Mouse (Mus musculus) forebrain, embryonic 12.5 days (tissue): ENCODE data around the gene Ggt7. TPM values are rescaled to one million over a fixed set of nuclear protein-coding genes. Genes with fewer than 3 reads are reported as not detected.
A peak's percentile ranks its signal among the peaks of the same experiment; 100 is the strongest.
"Not testable (repeated sequence)": the region's sequence is repeated elsewhere in the genome, so short reads cannot be mapped to it uniquely, and the experiment has no call there.

Source experiments
- ATAC-seq: fragments of 200-750 bp; cut with Nextera tagmentation; 2 replicates; pipeline ENCODE4 v1.8.0; 2017; ENCODE audit warnings: moderate TSS enrichment; ENCODE audit not compliant: low FRiP score
- H3K27ac ChIP-seq: fragments of 300-500 bp; sonication (generic); 2 replicates; pipeline ENCODE4 v1.5.1; 2016; ENCODE audit warnings: mild to moderate bottlenecking
- H3K27me3 ChIP-seq: fragments of 300-500 bp; sonication (generic); 2 replicates; pipeline ENCODE4 v1.6.1; 2016; ENCODE audit warnings: mild to moderate bottlenecking
- H3K36me3 ChIP-seq: fragments of 300-500 bp; sonication (generic); replicated peaks from 2 replicates; pipeline ENCODE4 v1.6.1; 2016; ENCODE audit warnings: mild to moderate bottlenecking
- H3K4me1 ChIP-seq: fragments of 300-500 bp; sonication (generic); 2 replicates; pipeline ENCODE4 v1.6.1; 2016
- H3K4me2 ChIP-seq: fragments of 300-500 bp; sonication (generic); 2 replicates; pipeline ENCODE4 v1.6.1; 2016; ENCODE audit warnings: mild to moderate bottlenecking, moderate library complexity
- H3K4me3 ChIP-seq: fragments of 300-500 bp; sonication (generic); replicated peaks from 2 replicates; pipeline ENCODE4 v1.5.1; 2016; ENCODE audit warnings: mild to moderate bottlenecking
- H3K9ac ChIP-seq: fragments of 300-500 bp; sonication (generic); 2 replicates; pipeline ENCODE4 v1.6.1; 2016; ENCODE audit warnings: mild to moderate bottlenecking
- H3K9me3 ChIP-seq: fragments of 300-500 bp; sonication (generic); 2 replicates; pipeline ENCODE4 v1.6.1; 2016
- WGBS: fragments of 180-500 bp; shearing (Covaris S2); methylation state at CpG from one replicate; pipeline ENCODE4 v1.1.7; 2016; 5-methylcytosine and 5-hydroxymethylcytosine counted together
- polyA plus RNA-seq: library from polyadenylated mRNA; unstranded; fragments of >200 nt; fragmentation: Nextera tagmentation; extraction: Ambion mirVana; gene quantifications from 2 replicates; pipeline ENCODE4 v1.2.1, GENCODE M21; 2016

Gene Ggt7
- 27.5 and 32.1 TPM in 2 replicates for polyA plus RNA-seq

DNA sequence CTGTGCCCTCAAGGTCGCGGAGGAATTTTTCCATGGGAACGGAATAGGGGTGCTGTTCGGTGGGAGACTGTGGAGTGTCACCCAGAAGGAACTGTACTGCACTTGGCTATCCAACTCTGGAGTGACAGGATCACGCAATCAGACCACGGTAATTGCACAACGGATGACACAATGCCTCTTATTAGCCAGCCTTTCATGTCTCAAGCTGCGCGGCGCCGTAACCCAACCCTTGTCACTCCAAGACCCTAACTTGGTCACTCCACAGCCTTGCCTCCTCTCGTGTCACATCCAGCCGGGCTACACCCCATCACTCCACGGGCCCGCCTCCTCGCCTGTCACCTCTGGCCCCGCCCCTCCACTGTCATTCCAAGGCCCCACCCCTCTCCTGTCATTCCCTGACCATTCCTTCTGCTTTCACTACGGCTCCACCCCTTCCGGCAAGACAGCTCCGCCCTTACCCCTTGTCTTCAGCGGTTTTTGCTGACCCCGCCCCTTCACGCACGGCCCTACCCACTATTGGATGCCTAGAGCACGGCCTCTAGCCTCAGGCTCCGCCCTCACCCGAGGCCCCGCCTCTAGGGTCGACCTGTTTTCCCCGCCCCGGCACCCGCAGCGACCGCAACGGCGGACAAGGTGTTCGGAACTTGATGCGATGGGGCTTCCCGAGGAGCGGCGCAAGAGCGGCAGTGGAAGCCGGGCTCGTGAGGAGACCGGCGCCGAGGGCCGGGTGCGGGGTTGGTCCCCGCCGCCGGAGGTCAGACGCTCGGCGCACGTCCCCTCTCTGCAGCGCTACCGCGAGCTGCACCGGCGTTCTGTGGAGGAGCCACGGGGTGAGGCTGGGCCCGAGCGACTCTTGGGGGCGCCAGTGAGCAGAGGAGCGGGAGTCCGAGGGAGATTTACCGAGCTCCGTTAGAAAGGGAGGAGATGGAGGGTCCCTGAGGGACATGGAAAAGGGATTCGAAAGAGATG, at the start of gene Ggt7, which contains the start of gene Acss2:
Gene Ggt7, minus strand, starts transcription at position 783 of the 969 bp plus-strand sequence.
Gene Acss2, plus strand, starts transcription at position 494 of the 969 bp plus-strand sequence.
- Histone ChIP-seq H3K4me3 (peak within 1 kb of the TSS; percentile 67), H3K9me3 (no peaks in the 10 kb centered on the region)

GRCm38 (mm10) chr2:155567751-155568150, 49.7 kb upstream of the Ggt7 start:
- ATAC-seq, result no peak
- Histone ChIP-seq H3K27me3 (no peaks in the 10 kb centered on the region), H3K4me3 (no peak overlapping the region), H3K9me3 (no peaks in the 10 kb centered on the region), H3K36me3 (peaks cover 9% of the 10 kb centered on the region), H3K4me2 (no peak overlapping the region), H3K4me1 (peaks cover 12% of the 10 kb centered on the region), H3K9ac (no peak overlapping the region), H3K27ac (no peak overlapping the region)
- WGBS, result 88% methylated on average over 5 of the region's 5 CpGs

More for the DNA sequence above, at the start of gene Ggt7, which contains the start of gene Acss2:
- peak within 1 kb of the TSS; percentile 81 for H3K27ac ChIP-seq
- H3K4me2 ChIP-seq, result peak within 1 kb of the TSS; percentile 79
- H3K36me3 ChIP-seq, result no peaks in the 10 kb centered on the region
- 3% methylated on average over 69 of the region's 70 CpGs for whole genome bisulfite sequencing
- peak within 1 kb of the TSS; percentile 64 for H3K9ac ChIP-seq
- H3K4me1 ChIP-seq, result peaks cover 37% of the 10 kb centered on the region
- peaks cover 5% of the 10 kb centered on the region; the same call in 1 of the 2 replicates for H3K27me3 ChIP-seq
- ATAC-seq, result peak; percentile 98

- Histone ChIP-seq H3K4me2 (no peak overlapping the region), H3K36me3 (peaks cover 9% of the 10 kb centered on the region), H3K4me1 (no peaks in the 10 kb centered on the region), H3K27me3 (no peaks in the 10 kb centered on the region), H3K9me3 (no peaks in the 10 kb centered on the region), H3K27ac (no peak overlapping the region), H3K4me3 (no peak overlapping the region), H3K9ac (no peak overlapping the region)
- WGBS, result 81% methylated on average over 4 of the region's 4 CpGs
- ATAC-seq, result no peak
Measured at GRCm38 (mm10) chr2:155562934-155563333, 44.9 kb upstream of the Ggt7 start.

GRCm38 (mm10) chr2:155562209-155562608, 44.2 kb upstream of the Ggt7 start:
- H3K4me3 ChIP-seq, result no peak overlapping the region
- H3K4me1 ChIP-seq, result no peaks in the 10 kb centered on the region
- H3K27ac ChIP-seq, result no peak overlapping the region
- no peaks in the 10 kb centered on the region for H3K27me3 ChIP-seq
- H3K9me3 ChIP-seq, result no peaks in the 10 kb centered on the region
- peaks cover 5% of the 10 kb centered on the region for H3K36me3 ChIP-seq
- H3K4me2 ChIP-seq, result no peak overlapping the region
- no peak overlapping the region for H3K9ac ChIP-seq
- no peak for ATAC-seq
- 69% methylated on average over 1 of the region's 1 CpGs for WGBS

GRCm38 (mm10) chr2:155554426-155554985, 36.5 kb upstream of the Ggt7 start:
- no peaks in the 10 kb centered on the region for H3K9me3 ChIP-seq
- H3K36me3 ChIP-seq, result no peaks in the 10 kb centered on the region
- no peak overlapping the region for H3K4me3 ChIP-seq
- H3K27me3 ChIP-seq, result no peaks in the 10 kb centered on the region
- no peak overlapping the region for H3K27ac ChIP-seq
- no peak overlapping the region for H3K9ac ChIP-seq
- H3K4me1 ChIP-seq, result no peaks in the 10 kb centered on the region
- ATAC-seq, result no peak
- H3K4me2 ChIP-seq, result no peak overlapping the region
- whole genome bisulfite sequencing, result 88% methylated on average over 2 of the region's 2 CpGs

DNA sequence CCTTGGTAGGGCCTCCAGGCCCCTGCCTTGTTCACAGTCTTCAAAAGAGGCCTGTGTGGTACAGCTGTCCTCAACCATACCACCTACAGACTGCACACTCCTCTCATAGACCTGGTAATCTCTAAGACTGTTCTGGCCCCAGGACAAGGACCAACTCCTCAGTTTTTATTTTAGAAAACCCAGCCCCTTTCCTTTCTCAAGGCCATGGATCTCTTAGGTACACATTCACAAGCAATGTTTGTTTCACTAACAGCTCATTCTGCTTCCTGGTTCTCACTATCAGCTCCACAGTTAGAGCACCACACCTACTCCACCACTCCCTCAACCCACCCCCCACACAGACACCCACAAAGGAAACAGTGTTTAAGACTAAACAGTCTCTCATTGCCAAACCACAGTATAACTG, 34.9 kb upstream of the Ggt7 start:
- Histone ChIP-seq H3K36me3 (no peaks in the 10 kb centered on the region), H3K9ac (no peak overlapping the region), H3K4me1 (no peaks in the 10 kb centered on the region), H3K27ac (no peak overlapping the region), H3K9me3 (no peaks in the 10 kb centered on the region), H3K4me3 (no peak overlapping the region), H3K27me3 (no peaks in the 10 kb centered on the region), H3K4me2 (no peak overlapping the region)
- ATAC-seq, result no peak

- Histone ChIP-seq H3K4me1 (no peaks in the 10 kb centered on the region), H3K36me3 (no peaks in the 10 kb centered on the region)
- ATAC-seq, result no peak
Measured at GRCm38 (mm10) chr2:155552336-155552735, 34.3 kb upstream of the Ggt7 start.

GRCm38 (mm10) chr2:155546955-155547354, 28.9 kb upstream of the Ggt7 start:
- no peaks in the 10 kb centered on the region for H3K4me1 ChIP-seq
- H3K27me3 ChIP-seq, result no peaks in the 10 kb centered on the region
- H3K4me2 ChIP-seq, result no peak overlapping the region
- no peak overlapping the region for H3K9ac ChIP-seq
- H3K4me3 ChIP-seq, result no peak overlapping the region
- H3K27ac ChIP-seq, result no peak overlapping the region
- WGBS, result 91% methylated on average over 1 of the region's 1 CpGs
- H3K36me3 ChIP-seq, result no peaks in the 10 kb centered on the region
- no peaks in the 10 kb centered on the region for H3K9me3 ChIP-seq
- ATAC-seq, result no peak

More at GRCm38 (mm10) chr2:155552336-155552735, 34.3 kb upstream of the Ggt7 start:
- Histone ChIP-seq H3K4me3 (no peak overlapping the region), H3K9ac (no peak overlapping the region), H3K27ac (no peak overlapping the region), H3K27me3 (no peaks in the 10 kb centered on the region), H3K9me3 (no peaks in the 10 kb centered on the region), H3K4me2 (no peak overlapping the region)

GRCm38 (mm10) chr2:155540822-155541458, 22.9 kb upstream of the Ggt7 start:
- no peak overlapping the region for H3K9ac ChIP-seq
- no peak overlapping the region for H3K4me3 ChIP-seq
- H3K27ac ChIP-seq, result no peak overlapping the region
- no peak overlapping the region for H3K4me2 ChIP-seq
- no peak for ATAC-seq
- H3K36me3 ChIP-seq, result no peaks in the 10 kb centered on the region
- H3K4me1 ChIP-seq, result no peaks in the 10 kb centered on the region
- WGBS, result 75% methylated on average over 6 of the region's 6 CpGs
- no peaks in the 10 kb centered on the region for H3K9me3 ChIP-seq
- H3K27me3 ChIP-seq, result no peaks in the 10 kb centered on the region

DNA sequence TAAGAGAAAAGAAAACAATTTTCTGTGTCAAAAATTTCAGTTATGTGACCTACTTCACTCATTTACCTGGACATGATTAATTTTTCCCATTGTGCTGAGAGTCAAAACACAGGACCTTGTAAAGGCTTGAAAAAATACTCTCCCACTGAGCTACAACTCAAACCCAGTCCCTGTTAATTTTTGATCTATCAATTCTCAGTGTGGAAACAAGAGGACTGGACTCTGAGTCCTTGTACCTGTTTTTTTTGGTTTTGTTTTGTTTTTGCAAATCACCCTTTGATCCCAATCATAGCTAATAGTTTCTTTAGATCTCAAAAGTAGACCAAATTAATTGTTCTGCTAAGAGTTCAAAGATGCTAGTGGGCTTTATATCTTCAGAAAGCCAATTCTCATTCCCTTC, 21.7 kb upstream of the Ggt7 start:
- ATAC-seq, result no peak
- Histone ChIP-seq H3K36me3 (no peaks in the 10 kb centered on the region), H3K4me2 (no peak overlapping the region), H3K27me3 (no peaks in the 10 kb centered on the region), H3K9me3 (no peaks in the 10 kb centered on the region), H3K4me1 (no peaks in the 10 kb centered on the region), H3K4me3 (no peak overlapping the region), H3K27ac (no peak overlapping the region), H3K9ac (no peak overlapping the region)

- H3K27me3 ChIP-seq, H3K27ac ChIP-seq, H3K36me3 ChIP-seq, H3K9me3 ChIP-seq, H3K4me1 ChIP-seq, ATAC-seq, H3K9ac ChIP-seq, H3K4me2 ChIP-seq, H3K4me3 ChIP-seq: not testable (repeated sequence)
- WGBS, result 81% methylated on average over 19 of the region's 19 CpGs
Measured at GRCm38 (mm10) chr2:155538463-155539057, 20.5 kb upstream of the Ggt7 start.
